Mouse (Mus musculus) kidney, adult 9 months (tissue): Measurements from ENCODE around the gene Rbpj.

Source experiments
- DNase-seq: peaks from one replicate; pipeline ENCODE4 v3.0.0; 2022

The Rbpj gene

DNA sequence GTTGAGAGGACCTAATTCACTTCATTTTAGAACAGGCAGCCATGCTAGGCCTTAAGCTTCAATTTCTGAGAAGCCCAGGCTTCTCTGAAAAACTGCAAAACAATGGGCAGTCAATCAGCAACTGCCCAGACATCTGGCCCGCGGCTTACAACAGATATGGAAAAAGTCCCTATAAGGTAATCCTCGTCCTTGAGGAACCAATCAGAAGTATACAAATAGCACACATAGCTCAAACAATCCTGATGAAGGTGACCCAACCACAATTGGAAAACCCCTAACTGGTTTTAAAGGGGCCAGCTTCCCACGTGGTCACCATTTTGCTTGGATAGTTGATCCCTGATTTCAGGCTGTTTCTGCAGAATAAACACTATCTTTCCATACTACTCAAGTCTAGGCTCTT is 89.0 kb downstream of the Rbpj start:
- DNase-seq, result no peak

DNA sequence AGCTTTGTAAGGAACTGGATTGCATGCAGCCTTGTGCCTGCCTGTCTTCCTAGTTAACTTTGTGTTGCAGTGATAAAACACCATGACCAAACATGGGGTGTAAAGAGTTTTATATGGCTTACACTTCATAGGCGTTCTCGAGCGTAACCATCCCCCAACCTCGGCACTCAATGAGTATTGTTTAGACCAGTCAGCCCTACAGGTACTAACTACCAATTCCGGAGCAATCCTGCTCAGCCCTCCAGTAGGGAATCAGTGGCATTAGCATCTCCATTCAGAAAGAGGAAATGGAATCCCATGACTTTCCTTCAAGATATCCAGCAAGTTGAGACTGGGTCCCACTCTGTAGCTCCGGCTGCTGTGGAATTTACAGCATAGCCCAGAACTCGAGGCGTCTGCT is 89.5 kb downstream of the Rbpj start:
- DNase-seq, result no peak

DNA sequence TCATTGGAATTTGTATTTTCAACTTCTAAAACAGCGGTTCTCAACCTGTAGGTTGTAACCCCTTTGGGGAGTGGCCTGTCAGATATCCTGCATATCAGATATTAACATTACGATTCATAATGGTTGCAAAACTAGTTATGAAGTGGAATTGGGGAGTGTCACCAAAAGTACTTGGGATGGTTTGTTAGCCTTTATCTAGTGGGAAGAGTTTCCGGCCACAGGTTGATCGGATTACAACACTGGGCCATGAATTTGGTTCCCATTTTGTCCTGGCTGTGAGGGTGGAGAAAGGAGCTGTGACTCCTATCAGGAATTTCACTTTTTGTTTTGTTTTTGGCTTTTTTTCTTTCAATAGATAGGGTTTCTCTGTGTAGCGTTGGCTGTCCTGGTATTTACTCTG is 90.0 kb downstream of the Rbpj start:
- no peak for DNase-seq

DNA sequence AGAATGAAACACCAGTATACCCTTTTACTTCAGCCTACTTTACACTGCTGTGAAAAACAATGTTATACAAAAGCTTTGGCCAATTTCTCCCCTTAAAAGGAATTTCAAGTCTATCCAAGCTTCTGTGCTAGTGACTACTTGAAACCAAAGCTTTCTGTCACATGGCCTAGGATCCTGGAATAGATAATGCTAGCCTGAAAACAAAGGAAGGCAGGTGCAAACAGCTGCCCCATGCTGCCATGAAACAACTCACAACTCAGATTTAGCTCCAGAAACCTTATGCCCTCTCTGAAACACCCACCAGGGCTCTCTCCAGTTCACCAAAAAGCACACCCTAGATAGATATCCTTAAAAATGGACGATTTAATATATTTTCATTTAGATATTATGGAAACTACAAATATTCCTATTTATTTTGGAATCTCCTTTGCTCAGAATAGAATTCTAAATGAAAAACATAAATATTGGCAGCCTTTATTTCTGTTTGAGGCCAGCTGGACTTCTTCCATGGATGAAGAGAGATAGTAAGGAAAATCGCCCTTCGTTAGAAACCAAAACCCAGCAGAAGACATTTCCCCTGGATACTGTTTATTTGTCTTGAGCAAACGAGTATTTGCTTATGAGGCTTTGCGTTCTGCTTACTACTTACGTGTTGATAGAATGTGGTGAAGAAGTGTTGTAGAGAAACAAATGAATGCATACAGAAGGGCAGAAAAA is 91.8 kb downstream of the Rbpj start:
- no peak for DNase-seq

DNA sequence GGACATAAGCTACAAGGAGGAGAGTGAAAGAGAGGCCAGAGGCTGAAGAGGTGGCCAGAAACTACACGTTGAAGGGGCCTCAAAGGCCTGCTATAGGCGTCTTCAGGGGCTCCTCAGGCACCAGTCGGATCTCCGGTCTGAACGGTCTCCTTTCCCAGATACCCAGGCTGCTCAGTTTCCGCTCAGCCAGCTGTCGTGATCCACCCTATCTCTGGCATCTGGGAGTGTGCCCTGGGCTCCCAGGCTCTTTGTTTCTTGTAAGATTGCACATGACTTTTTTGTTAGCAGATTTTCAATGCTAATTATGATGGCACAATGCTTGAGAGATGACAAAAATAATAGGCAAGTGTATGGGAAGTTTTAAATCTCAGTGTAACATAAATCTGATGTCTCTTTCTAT is 95.2 kb downstream of the Rbpj start:
- DNase-seq, result no peak

DNA sequence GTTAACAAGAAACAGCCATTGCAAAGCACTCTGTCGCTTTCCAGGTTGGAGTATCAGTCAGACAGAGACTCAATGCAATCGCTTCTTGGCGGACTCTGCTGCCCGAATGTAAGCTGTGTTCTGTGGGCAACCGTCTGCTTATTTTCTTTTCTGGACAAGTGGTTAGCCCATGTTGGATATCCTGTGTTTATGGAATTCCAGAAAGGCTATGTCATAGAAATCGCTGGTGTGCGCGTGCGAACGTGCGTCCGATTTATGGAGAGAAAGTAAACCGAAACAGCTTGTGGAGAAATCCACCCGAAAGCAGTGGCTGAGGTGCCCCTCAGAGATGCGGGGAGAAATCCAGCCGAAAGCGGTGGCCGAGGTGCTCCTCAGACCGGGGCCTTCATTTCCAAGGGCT is 98.4 kb downstream of the Rbpj start:
- no peak for DNase-seq

DNA sequence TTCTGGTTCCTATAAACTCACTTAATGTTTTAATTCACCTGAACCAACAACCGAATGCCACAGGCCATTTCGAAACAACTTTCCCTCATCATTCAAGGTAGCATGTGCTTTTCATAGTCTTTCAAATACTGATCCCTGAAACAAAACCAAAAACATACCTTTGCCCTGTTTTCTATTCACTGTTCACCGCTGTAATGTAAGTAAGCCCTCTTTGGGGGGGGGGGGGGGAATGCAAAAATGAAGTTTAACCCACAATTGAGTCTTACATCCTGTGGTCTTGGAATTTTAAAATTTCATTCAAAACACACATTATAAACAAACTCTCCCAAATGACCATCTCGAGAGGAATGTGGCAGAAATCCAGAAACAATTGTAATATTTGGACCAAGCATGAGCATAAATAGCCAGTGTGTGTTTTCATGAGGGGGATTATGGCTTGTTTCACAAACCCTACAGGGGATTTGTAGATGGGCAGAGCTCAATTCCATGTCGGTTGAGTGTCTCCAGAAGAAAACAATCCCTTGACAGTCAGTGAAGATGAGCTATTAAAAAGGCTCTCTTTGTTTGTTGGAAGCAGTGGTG is 99.4 kb downstream of the Rbpj start:
- DNase-seq, result no peak

DNA sequence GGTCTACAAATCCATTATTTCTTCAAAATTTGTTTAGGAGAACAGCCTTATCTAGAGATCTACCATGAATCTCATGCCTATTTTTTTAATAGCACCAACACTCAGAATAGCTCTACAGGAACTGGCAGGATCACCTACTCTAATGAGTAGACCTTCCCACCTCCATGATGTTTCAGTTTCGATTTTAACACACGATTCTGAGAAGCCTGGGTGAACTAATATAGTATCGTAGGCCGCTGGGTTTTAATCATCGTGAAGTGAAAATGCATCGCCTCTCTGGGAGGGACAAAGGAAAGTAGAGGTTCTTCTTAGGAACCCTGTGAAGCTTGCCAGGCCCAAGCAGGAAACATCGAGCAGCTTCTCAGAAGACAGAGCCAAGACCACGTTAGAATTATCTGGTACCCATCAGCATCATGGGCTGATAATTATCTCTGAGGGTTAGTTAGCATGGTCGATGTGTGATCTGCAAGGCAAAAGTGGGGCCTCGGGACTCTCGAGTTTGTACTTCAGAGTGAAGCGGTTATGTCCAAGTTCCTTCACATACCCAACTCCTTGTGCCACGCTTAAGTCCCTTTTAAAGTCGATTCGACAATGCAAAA is 100.6 kb downstream of the Rbpj start:
- DNase-seq, result no peak

DNA sequence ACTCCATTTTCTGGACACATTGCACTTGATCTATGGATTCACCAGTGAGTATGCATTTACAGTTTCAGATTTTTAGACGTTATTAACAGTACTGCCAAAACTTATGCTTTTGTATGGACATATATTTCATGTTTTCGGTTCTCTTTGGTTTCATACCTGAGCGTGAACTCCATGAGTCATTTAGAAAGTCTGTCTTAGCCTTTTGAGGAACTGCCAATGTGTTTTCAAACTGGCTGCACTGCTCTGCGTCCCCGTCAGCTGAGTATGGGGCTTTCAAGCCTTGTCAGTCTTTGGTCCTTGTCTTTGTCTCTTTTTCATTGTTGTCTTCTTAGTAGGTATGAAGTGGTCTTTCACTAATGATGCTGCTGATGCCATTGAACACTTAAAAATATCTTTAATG is 106.5 kb downstream of the Rbpj start:
- DNase-seq, result no peak

DNA sequence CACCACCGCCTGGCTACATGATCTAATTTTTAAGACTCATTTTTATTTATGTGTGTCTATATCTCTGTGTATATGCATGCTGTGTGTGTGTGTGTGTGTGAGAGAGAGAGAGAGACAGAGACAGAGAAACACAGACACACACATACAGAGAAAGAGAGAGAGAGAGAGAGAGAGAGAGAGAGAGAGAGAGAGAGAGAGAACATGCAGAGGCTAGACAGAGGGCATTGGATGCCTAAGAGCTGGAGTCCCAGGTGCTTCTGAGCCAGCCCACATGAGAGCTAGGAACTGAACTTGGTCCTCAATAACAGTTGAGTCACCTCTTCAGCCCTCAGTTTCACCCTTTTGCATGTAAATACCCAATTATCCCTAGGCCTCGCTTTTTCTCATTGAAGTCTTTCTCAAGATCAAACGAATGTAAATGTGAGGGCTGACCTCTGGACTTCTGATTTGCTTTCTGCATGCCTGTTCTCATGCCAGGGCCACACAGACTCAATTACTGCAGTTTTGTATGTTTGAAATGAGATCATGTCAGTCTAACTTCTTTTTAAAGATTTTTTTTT is 109.0 kb downstream of the Rbpj start:
- DNase-seq, result no peak

DNA sequence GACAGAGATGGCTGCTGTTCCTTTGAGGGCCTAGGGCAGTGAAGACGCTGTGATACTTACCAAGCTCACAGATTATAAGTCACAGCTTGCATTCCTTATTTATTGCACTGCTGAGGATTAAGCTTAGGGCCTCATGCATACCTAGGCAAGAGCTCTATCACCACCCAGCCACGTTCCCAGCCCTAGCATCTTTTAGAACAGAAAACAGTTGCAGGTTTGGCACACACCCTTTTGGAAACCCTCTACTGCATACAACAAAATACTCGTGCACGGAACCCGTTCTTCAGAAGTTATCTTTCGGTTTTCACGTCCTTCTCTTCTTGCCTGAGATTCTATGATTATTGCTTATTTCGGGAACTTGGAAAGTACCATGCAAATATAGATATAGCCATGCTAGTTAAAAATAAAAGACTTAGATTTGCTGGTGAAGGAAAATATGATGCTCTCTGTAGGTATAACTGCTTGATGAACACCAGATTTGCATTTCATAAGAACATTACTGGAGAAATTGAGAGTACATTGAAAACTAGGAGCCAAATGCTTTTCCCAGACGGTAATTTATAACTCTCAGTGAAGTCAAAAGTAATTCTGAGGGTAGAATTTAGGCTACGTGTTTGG is 111.4 kb downstream of the Rbpj start:
- no peak for DNase-seq

DNA sequence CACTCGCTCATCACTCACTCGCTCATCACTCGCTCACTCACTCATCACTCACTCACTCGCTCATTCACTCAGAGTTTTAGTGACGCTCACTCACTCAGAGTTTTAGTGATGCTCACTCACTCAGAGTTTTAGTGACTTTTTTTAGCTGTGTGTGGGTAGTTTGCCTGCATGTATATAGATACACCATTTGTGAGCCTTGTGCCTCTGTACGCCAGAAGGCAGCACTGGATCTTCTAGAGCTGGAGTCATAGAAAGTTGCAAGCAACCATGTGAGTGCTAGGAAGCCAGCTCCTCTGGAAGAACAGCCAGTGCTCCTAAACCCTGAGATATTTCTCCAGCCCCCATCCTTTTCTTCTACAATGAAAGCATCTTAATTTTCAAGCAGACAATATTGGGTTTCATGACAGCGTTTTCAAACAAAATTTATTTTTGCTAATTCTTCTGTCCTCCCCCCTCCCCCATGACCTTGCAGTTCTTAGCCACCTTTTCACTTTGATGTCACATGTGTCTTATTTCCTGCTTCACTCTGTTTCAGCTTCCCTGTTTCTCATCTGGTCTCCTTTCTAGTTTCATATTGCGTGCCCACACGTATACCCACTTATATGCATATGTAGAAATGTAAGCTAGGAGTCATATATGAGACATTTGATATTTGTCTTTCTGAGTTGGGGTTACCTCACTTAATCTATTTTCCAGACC is 118.3 kb downstream of the Rbpj start:
- no peak for DNase-seq

DNA sequence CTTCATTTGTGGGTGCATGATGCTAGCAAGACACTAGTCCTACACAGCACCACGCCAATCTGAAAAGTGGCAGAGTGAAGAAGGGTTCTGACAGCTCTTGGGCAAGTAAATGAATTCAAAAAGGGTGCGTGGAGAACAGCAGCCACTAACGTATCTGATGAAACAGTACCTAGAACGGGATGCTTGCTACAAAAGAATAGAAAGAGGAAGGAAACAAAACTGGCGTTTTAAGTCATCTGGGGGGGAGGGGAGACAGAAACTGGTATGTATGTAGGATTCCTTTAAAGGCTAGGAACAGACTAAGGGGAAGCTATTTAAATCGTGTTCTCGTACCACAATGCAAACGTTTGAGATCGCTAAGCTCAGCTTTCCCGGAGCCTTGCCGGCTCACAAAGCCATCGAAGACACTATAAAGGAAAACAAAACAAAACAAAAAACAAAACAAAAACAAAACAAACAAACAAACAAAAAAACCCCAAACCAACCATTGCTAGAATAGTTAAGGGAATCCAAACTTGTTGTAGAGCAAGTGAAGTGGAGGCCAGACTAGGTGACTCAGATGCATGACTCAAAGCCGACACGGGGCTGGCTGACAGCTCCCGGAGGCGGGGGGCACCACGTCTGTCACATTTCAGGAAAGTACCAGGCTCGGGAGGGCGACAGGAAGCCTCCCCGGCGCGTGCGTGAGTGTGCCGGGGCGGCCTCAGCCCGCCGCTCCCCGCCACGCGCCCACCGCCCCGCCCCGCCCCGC is 122.6 kb downstream of the Rbpj start:
- DNase-seq, result peak; percentile 19

DNA sequence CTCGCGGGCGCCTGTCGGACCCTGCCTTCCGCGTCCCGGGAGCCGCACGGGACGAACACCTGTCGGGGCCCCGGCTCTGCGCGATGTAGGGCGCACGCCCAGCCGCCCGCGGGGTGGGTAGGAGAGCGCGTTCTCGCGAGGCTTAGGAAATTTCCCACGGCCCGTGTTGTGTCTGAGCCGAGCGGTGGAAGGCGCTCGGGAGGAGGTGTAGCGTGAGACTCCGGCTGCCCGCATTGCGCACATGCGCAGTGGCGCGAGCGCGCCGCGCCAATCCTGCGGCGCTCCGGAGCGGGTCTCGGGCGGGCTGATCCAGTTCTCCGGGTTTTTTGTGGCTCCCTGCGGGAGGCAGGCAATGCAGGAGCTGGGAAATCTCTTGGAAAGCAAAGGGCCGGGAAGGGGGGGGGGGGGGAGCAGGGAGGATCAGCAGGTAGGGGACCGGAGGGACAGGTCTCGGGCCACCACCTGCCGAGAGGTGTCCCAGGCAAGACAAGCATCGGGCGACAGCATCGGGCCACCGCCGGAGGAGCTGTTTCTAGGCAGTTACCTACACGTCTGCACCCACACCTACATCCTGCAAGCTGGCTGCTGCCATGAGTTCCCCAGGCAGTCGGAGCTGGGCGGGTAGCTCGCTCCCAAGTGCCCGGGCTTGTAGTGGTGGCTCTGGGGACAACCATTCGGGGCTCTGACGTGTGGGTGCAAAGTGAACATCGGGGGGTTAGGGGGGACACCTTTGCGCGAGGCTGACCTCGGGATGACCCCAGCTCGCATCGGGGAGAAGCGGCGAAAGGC is 123.4 kb downstream of the Rbpj start:
- peak; percentile 96 for DNase-seq

DNA sequence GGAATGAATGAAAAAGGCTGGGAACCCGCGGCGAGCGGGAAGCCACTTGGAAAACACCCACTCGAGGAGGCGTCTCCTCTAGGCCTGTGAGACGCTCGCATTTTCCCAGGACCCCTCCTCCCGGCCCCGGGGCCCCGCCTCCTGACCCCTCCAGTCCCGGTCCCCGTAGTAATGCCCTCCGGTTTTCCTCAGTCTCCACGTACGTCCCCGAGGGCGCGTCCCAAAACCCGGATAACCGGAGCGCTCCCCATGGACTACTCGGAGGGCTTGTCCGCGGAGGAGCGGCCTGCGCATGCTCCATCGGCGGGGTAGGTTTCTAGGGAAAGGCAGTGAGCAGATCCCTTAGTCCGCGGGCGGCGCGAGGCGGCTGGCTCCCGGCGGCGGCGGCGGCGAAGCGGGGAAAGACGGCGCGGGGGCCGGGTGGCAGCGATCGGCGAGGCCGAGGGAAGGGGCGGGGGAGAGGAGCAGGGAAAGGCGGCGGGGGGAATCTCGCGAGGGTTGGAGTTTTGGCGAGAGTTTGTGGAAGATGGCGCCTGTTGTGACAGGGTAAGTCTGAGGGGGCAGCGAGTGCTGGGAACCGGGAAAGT is 124.3 kb downstream of the Rbpj start:
- peak; percentile 99 for DNase-seq

DNA sequence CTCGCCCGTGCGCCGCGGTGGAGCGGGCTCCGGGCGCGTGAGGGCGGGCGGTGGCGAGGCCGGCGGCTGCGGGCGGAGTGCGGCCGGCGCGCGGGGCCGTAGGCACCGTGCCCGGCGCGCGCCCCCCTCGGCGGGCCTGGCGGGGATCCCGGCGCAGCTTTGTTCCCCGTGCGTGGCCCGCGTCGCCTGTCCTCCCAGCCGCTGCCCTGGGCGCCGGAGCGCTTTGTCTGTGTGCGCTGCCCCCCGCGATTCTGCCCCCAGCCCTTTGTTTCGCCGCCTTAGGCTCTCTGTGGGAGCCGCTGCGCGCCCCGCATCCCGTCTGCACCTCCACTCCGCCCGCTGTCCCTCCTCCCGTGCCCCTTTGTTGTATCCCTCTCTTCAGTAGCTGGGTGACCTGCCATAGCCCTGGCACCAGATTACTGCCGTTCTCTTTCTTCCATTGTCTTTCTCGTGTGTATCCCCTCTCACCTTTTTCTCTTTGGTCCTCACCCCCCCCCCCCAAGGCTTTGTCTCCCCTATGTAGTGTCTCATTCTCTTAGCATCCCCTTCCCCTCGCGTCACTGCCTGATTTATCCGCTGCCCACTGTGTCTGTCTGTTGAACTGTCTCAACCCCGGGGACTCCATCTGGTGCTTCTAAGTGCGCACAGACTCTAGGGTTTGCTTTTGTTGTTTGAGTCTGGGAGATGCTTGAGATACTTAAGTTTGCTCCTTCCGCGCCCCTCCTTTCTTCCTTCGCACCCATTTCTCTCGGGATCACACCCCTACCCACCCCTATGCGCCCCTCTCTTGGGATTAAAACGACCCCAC is 125.1 kb downstream of the Rbpj start:
- peak; percentile 17 for DNase-seq

DNA sequence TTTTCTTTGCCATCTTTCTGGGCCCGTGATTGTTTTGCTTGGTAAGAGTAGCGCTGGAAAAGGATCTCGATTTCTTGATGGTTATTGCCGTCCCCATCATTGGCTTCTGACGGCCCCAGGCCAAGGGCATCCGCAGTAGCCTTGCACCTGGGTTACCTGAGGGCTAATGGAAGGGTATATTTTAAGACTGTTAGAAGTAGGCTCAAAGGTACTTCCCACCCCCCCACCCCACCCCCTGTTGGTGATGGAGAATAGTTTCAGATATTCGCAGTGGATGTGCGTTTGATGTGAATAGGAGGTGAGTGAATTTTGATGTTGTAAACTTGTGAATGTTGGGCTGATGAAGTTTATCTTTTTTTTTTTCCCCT is 125.7 kb downstream of the Rbpj start:
- DNase-seq, result no peak

DNA sequence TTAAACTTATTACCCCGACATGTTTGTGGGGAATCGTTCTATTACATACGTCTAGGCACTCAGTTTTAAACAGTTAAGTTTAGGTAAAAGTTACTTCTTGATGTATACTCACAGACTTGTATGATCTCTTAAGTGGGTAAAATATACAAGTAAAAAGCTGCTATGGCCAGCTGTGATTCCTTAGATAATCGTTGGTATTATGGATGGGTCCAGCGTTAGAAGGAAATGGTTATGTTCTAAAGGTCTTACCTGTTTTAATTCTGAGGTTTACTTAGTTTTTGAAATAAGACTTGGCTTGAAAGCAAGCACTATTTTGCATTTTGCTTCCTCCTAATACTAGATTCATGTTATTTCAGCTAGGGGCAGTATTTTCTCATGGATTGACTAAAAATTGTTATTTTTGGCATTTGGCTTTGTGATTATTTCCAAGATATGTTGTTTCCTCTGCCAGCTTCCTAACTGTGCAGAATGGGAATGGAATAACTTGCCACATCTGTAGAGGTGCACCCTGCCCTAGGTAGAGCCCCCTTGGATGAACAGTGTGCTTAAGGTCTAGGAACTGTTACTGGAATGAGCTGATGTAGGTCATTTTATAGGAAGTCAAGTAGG is 127.2 kb downstream of the Rbpj start:
- no peak for DNase-seq

DNA sequence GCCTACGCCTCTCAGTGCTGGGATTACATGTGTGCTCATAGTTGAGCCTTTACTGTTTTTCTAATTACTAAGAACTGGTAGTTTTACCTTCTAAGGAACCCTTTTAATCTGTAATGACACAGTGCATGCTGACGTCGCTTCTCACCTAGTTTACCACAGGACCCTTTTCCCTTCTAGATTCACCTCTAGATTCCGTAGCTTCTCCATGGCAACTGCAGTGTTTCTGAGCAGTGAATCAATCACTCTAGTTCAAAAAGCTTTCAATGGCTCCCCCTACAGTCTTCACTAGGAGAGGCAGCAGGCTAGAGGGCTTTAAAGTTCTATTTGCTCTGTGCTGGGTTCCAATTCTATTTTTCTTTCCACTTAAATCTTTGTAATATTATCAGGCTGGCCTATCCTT is 128.3 kb downstream of the Rbpj start:
- DNase-seq, result peak; percentile 57

DNA sequence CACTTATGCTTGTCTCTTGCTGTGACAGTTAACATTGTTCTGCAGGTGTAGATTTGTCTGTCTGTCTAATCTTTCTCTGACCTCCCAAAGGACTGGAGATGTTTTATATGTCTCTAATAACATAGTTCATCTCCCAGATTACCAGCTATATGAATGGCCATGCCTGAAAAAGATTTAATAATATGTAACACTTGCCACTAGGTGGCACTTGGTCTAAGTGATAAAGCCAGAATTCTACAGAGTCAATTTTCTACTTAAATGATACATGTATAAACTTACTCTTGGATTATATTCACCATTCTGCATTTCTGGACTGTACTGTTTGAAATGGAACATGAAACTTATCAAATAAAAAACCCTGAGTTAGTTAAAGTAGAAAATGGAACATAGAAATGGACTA is 132.6 kb downstream of the Rbpj start:
- DNase-seq, result peak; percentile 25
